Mouse (Mus musculus): ENCODE results near the gene Ubtf. TPM values are rescaled to one million over a fixed set of nuclear protein-coding genes. Genes with fewer than 3 reads are reported as not detected.

Gene Ubtf
- polyA plus RNA-seq, 1 experiment from 2014 or later, result 65.5 TPM

DNA sequence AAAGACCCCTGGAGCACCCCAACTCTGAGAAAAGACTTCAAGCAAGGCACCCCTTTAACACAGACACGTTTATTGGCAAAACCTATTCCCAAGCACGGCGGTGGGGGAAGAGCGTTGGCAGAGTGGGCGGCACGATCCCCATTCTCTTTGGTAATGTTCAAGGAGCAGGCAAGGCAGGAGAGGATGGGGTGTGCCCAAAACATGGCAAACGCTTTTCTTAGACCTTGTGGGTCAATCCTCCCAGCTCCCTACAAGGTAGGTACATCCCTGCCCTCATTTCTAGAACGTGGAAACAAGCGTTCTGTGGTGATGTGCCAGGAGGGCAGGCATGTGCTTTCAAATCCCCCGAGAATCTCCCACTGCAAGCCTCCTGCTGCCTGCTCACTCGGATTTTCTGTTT lies 29.2 kb upstream of the Ubtf start:
- Histone ChIP-seq H3K27ac (ENCODE audit: low read length) (no peak overlapping the region), H3K36me3 (ENCODE audit: control insufficient read depth, insufficient read depth, low read length) (no peaks in the 10 kb centered on the region), H3K9ac (ENCODE audit: low read depth, low read length) (no peak overlapping the region), H3K4me3 (ENCODE audit: low read length) (no peak overlapping the region), H3K4me2 (ENCODE audit: low read depth, low read length) (no peak overlapping the region), H3K27me3 (replicated peaks; ENCODE audit: control insufficient read depth, insufficient read depth, low read length) (0 out of 2 replicates have a peak, but pooled peaks cover under 1% of the 10 kb centered on the region), H3K4me1 (ENCODE audit: control insufficient read depth, insufficient read depth, low read length) (peaks cover 5% of the 10 kb centered on the region), H3K9me3 (ENCODE audit: control insufficient read depth, low read length) (no peaks in the 10 kb centered on the region)
- no peak for ATAC-seq
- WGBS, result 74% methylated on average over 11 of the region's 11 CpGs

DNA sequence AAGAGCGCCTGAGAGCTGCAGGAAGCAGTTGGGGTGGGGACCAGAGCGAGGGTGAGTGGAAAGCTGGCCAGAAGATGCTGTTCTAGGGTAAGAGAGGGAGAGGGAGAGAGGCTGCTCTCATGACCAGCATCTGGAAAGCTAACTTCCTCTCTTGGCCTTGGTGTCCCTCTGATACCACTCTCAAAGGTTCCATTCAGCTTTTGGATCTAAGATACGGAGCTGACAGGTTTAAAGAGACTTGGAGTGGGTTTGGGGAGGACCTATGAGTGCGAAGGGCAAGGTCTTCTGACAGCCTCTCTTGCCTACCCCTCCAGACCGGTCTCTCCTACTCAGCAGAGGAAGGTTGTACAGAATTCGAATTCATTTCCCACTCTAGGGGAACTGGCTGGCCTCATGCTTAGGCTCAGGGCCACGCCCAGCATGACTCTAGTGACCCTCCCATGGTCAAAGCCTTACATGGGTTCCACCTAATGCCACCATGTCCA lies 28.6 kb upstream of the Ubtf start:
- Histone ChIP-seq H3K27ac (ENCODE audit: low read length) (no peak overlapping the region), H3K9ac (ENCODE audit: low read depth, low read length) (no peak overlapping the region), H3K9me3 (ENCODE audit: control insufficient read depth, low read length) (no peaks in the 10 kb centered on the region), H3K4me2 (ENCODE audit: low read depth, low read length) (no peak overlapping the region), H3K36me3 (ENCODE audit: control insufficient read depth, insufficient read depth, low read length) (no peaks in the 10 kb centered on the region), H3K4me1 (ENCODE audit: control insufficient read depth, insufficient read depth, low read length) (peaks cover 5% of the 10 kb centered on the region), H3K27me3 (replicated peaks; ENCODE audit: control insufficient read depth, insufficient read depth, low read length) (no peaks in the 10 kb centered on the region), H3K4me3 (ENCODE audit: low read length) (no peak overlapping the region)
- 90% methylated on average over 7 of the region's 7 CpGs for WGBS
- ATAC-seq, result no peak

DNA sequence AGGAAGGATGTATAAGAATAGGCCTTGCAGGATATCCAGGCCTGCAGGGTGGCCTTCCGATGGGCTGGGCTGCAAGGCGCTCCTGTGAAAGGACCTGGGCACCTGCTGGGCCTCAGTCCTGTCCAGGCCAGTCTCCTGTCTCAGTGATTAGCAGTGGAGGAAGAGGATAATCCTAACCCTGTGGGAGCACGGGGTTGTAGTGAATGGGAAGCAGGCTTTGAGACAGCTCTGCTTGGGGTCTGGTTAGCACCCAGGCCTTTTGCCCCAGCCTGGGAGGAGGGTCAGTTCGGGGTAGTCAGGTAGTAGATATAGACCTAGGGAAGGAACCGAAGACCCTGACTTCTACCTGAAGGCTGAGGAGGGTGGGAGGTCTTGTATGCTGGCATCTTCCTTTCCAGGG lies 28.1 kb upstream of the Ubtf start:
- Histone ChIP-seq H3K27me3 (replicated peaks; ENCODE audit: control insufficient read depth, insufficient read depth, low read length) (no peaks in the 10 kb centered on the region), H3K9me3 (ENCODE audit: control insufficient read depth, low read length) (no peaks in the 10 kb centered on the region), H3K4me1 (ENCODE audit: control insufficient read depth, insufficient read depth, low read length) (peaks cover 5% of the 10 kb centered on the region), H3K9ac (ENCODE audit: low read depth, low read length) (no peak overlapping the region), H3K27ac (ENCODE audit: low read length) (no peak overlapping the region), H3K36me3 (ENCODE audit: control insufficient read depth, insufficient read depth, low read length) (no peaks in the 10 kb centered on the region), H3K4me2 (ENCODE audit: low read depth, low read length) (no peak overlapping the region), H3K4me3 (ENCODE audit: low read length) (no peak overlapping the region)
- ATAC-seq, result no peak
- 82% methylated on average over 5 of the region's 5 CpGs for WGBS

DNA sequence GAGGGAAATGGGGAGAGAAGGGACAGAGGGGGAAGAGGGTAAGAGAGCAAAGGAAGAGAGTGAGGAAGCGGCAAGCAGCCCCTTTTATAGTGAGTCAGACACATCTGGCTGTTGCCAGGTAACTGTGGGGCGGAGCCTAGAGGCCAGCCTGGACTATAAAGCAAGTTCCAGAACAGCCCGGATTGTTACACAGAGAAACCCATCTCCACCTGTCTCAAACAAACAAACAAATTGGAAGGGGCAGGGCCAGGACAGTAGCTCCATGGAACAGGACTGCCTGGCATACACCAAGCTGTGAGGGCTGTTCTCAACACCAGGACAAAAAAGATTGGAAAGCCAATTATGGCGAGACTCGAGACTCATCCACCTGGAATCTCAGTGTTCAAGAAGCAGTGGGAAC lies 27.4 kb upstream of the Ubtf start:
- H3K27me3 ChIP-seq (replicated peaks; ENCODE audit: control insufficient read depth, insufficient read depth, low read length), result no peaks in the 10 kb centered on the region
- H3K36me3 ChIP-seq (ENCODE audit: control insufficient read depth, insufficient read depth, low read length), result no peaks in the 10 kb centered on the region
- no peak overlapping the region for H3K4me3 ChIP-seq (ENCODE audit: low read length)
- H3K4me2 ChIP-seq (ENCODE audit: low read depth, low read length), result no peak overlapping the region
- WGBS, result 59% methylated on average over 5 of the region's 5 CpGs
- no peaks in the 10 kb centered on the region for H3K9me3 ChIP-seq (ENCODE audit: control insufficient read depth, low read length)
- no peak overlapping the region for H3K27ac ChIP-seq (ENCODE audit: low read length)
- peaks cover 5% of the 10 kb centered on the region for H3K4me1 ChIP-seq (ENCODE audit: control insufficient read depth, insufficient read depth, low read length)
- H3K9ac ChIP-seq (ENCODE audit: low read depth, low read length), result no peak overlapping the region
- no peak for ATAC-seq

DNA sequence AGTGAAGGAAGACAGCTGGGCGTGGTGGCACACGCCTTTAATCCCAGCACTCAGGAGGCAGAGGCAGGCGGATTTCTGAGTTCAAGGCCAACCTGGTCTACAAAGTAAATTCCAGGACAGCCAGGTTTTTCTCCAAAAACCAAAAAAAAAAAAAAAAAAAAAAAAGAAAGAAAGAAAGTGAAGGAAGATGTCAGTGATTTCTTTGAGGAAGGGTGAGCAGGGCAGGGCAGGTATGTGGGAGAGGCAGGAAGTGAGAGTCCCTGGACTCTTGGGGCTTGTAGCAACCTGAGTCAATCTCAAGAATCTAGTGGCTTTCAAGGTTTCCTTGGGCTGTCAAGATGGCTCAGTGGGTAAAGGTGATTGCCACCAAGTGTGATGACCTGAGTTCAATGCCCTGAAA lies 24.9 kb upstream of the Ubtf start:
- Histone ChIP-seq H3K4me3 (ENCODE audit: low read length) (no peak overlapping the region), H3K4me1 (ENCODE audit: control insufficient read depth, insufficient read depth, low read length) (peaks cover under 1% of the 10 kb centered on the region; the same call in 1 of the 2 replicates), H3K9ac (ENCODE audit: low read depth, low read length) (no peak overlapping the region), H3K27ac (ENCODE audit: low read length) (no peak overlapping the region), H3K4me2 (ENCODE audit: low read depth, low read length) (no peak overlapping the region), H3K36me3 (ENCODE audit: control insufficient read depth, insufficient read depth, low read length) (no peaks in the 10 kb centered on the region), H3K9me3 (ENCODE audit: control insufficient read depth, low read length) (no peaks in the 10 kb centered on the region), H3K27me3 (replicated peaks; ENCODE audit: control insufficient read depth, insufficient read depth, low read length) (no peaks in the 10 kb centered on the region)
- no peak for ATAC-seq
- 79% methylated on average over 3 of the region's 3 CpGs for WGBS

DNA sequence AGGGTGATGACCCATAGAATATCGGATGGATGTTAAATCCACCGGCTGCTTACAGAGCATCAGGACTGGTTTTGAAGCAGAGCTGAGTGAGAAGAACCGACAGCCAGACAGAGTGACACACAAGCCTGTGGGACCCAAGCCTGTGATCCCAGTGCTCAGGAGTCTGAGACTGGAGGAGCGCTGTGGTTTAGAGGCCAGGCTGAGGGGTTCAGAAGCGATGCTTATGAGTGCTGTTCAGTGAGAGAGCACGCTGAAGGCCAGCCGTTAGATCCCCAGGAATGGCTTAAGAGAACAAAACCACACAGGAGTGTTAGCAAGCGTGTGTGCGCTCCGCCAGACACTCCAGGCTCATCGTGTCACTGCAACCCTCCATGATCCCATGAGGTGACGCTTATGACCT lies 23.2 kb upstream of the Ubtf start:
- Histone ChIP-seq H3K4me3 (ENCODE audit: low read length) (no peak overlapping the region), H3K27ac (ENCODE audit: low read length) (no peak overlapping the region), H3K4me2 (ENCODE audit: low read depth, low read length) (no peak overlapping the region), H3K36me3 (ENCODE audit: control insufficient read depth, insufficient read depth, low read length) (no peaks in the 10 kb centered on the region), H3K4me1 (ENCODE audit: control insufficient read depth, insufficient read depth, low read length) (no peaks in the 10 kb centered on the region), H3K9ac (ENCODE audit: low read depth, low read length) (no peak overlapping the region), H3K27me3 (replicated peaks; ENCODE audit: control insufficient read depth, insufficient read depth, low read length) (no peaks in the 10 kb centered on the region), H3K9me3 (ENCODE audit: control insufficient read depth, low read length) (no peaks in the 10 kb centered on the region)
- no peak for ATAC-seq
- 68% methylated on average over 12 of the region's 12 CpGs for WGBS

DNA sequence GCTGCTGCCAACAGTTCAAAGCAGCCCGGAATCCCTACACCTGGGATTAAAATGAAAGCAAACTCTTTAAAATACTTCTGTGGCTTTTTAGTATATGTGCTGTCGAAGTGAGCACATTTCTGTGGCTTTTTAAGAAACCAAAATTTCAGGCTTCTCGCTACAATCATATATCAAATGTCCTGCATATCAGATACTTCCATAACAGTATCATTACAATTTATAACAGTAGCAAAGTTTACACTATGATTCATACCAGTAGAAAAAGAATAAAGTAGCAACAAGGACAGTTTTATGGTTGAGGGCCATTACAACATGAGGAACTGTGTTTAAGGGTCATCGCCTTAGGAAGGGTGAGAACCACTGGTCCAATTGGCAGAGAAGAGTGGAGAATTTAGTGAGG lies 21.6 kb upstream of the Ubtf start:
- H3K9me3 ChIP-seq (ENCODE audit: control insufficient read depth, low read length), result no peaks in the 10 kb centered on the region
- no peaks in the 10 kb centered on the region for H3K36me3 ChIP-seq (ENCODE audit: control insufficient read depth, insufficient read depth, low read length)
- H3K4me2 ChIP-seq (ENCODE audit: low read depth, low read length), result no peak overlapping the region
- ATAC-seq, result no peak
- H3K4me1 ChIP-seq (ENCODE audit: control insufficient read depth, insufficient read depth, low read length), result no peaks in the 10 kb centered on the region
- H3K27me3 ChIP-seq (replicated peaks; ENCODE audit: control insufficient read depth, insufficient read depth, low read length), result no peaks in the 10 kb centered on the region
- H3K9ac ChIP-seq (ENCODE audit: low read depth, low read length), result no peak overlapping the region
- no peak overlapping the region for H3K4me3 ChIP-seq (ENCODE audit: low read length)
- 84% methylated on average over 4 of the region's 4 CpGs for WGBS
- no peak overlapping the region for H3K27ac ChIP-seq (ENCODE audit: low read length)

DNA sequence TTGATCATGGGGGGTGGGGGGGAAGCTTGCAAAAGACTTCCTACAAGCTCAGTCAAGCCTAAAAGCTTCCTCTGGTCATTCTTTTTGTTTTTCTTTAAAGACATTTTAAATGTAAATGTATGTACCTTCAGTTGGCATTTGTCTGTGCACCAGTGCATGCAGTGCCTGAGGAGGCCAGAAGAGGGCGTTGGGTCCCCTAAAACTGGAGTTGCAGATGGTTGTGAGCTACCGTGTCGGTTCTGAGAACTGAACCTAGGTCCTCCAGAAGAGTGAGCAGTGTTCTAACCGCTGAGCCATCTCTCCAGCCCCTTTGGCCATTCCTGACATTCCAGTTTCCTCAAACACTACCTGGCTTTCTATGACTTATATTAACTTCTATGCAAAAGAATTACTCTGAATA lies 20.1 kb upstream of the Ubtf start:
- Histone ChIP-seq H3K36me3 (ENCODE audit: control insufficient read depth, insufficient read depth, low read length) (no peaks in the 10 kb centered on the region), H3K9ac (ENCODE audit: low read depth, low read length) (no peak overlapping the region), H3K27ac (ENCODE audit: low read length) (no peak overlapping the region), H3K4me3 (ENCODE audit: low read length) (no peak overlapping the region), H3K4me2 (ENCODE audit: low read depth, low read length) (no peak overlapping the region), H3K4me1 (ENCODE audit: control insufficient read depth, insufficient read depth, low read length) (peaks cover 4% of the 10 kb centered on the region; the same call in 1 of the 2 replicates), H3K27me3 (replicated peaks; ENCODE audit: control insufficient read depth, insufficient read depth, low read length) (no peaks in the 10 kb centered on the region), H3K9me3 (ENCODE audit: control insufficient read depth, low read length) (no peaks in the 10 kb centered on the region)
- no peak for ATAC-seq
- WGBS, result 65% methylated on average over 4 of the region's 4 CpGs

DNA sequence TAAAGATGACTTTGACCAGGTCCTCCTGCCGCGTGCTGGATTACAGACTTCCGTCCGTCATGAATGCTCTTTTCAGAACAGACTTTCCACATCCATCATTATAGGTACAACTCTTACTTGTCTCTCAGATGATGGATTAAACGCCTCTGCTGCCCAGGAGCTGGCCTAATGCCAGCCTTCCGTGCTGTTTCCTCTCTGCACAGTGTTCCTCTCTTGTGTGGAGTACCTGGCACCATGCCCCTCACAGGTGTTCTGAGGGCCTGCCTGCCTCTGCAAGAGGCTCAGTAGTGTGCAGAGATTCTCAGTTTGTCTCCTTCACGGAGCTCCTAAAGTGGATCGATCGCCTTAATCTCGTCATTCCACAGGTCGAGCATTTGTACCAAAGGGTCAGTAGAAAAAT lies 19.7 kb upstream of the Ubtf start:
- H3K36me3 ChIP-seq (ENCODE audit: control insufficient read depth, insufficient read depth, low read length), result no peaks in the 10 kb centered on the region
- no peak overlapping the region for H3K27ac ChIP-seq (ENCODE audit: low read length)
- WGBS, result 74% methylated on average over 11 of the region's 11 CpGs
- no peak for ATAC-seq
- H3K9ac ChIP-seq (ENCODE audit: low read depth, low read length), result no peak overlapping the region
- H3K4me2 ChIP-seq (ENCODE audit: low read depth, low read length), result no peak overlapping the region
- H3K4me3 ChIP-seq (ENCODE audit: low read length), result no peak overlapping the region
- H3K4me1 ChIP-seq (ENCODE audit: control insufficient read depth, insufficient read depth, low read length), result peaks cover 4% of the 10 kb centered on the region; the same call in 1 of the 2 replicates
- H3K9me3 ChIP-seq (ENCODE audit: control insufficient read depth, low read length), result no peaks in the 10 kb centered on the region
- H3K27me3 ChIP-seq (replicated peaks; ENCODE audit: control insufficient read depth, insufficient read depth, low read length), result no peaks in the 10 kb centered on the region

DNA sequence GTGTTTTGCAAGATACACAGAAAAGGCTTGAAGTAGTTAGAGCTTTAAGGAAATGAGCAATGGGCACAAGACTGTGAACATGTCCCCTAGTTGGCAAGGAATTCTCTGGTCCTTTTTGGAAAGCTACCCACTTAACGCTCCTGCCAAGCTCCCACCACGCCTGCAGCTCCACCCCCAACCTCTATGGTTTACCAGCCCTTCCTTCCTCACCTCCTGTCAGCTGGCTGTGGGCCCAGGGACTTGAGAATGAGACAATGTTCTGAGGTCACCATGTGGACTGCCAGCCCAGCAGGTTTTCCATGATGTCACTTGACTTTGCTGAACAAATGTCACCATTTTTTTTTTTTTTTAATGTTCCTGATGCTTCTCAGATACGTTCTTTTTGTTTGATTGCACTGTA lies 19.0 kb upstream of the Ubtf start:
- H3K27me3 ChIP-seq (replicated peaks; ENCODE audit: control insufficient read depth, insufficient read depth, low read length), result no peaks in the 10 kb centered on the region
- H3K4me3 ChIP-seq (ENCODE audit: low read length), result no peak overlapping the region
- peaks cover 4% of the 10 kb centered on the region; the same call in 1 of the 2 replicates for H3K4me1 ChIP-seq (ENCODE audit: control insufficient read depth, insufficient read depth, low read length)
- 32% methylated on average over 3 of the region's 3 CpGs for WGBS
- no peak overlapping the region for H3K4me2 ChIP-seq (ENCODE audit: low read depth, low read length)
- H3K27ac ChIP-seq (ENCODE audit: low read length), result no peak overlapping the region
- peak; percentile 36; the same call in 1 of the 2 replicates for ATAC-seq
- H3K36me3 ChIP-seq (ENCODE audit: control insufficient read depth, insufficient read depth, low read length), result no peaks in the 10 kb centered on the region
- no peak overlapping the region for H3K9ac ChIP-seq (ENCODE audit: low read depth, low read length)
- H3K9me3 ChIP-seq (ENCODE audit: control insufficient read depth, low read length), result no peaks in the 10 kb centered on the region
